Mouse (Mus musculus) C2C12 (cell line): ENCODE data around the gene Cela2a. TPM values are rescaled to one million over a fixed set of nuclear protein-coding genes. Genes with fewer than 3 reads are reported as not detected.

Source experiments
- H3K27me3 ChIP-seq: one replicate; pipeline ENCODE4 v1.6.1; 2011; ENCODE audit not compliant: control insufficient read depth, insufficient read depth, insufficient read length
- H3K36me3 ChIP-seq: one replicate; pipeline ENCODE4 v1.6.1; 2011; ENCODE audit not compliant: control insufficient read depth, insufficient read depth
- H3K4me3 ChIP-seq: one replicate; pipeline ENCODE4 v1.5.1; 2011; ENCODE audit warnings: mild to moderate bottlenecking, control low read depth; ENCODE audit not compliant: poor library complexity, insufficient read depth, severe bottlenecking
- H3K79me2 ChIP-seq: one replicate; pipeline ENCODE4 v1.6.1; 2011; ENCODE audit not compliant: control insufficient read depth, insufficient read depth
- H3K79me3 ChIP-seq: one replicate; pipeline ENCODE4 v1.6.1; 2011; ENCODE audit warnings: low read depth, control low read depth
- H3ac ChIP-seq: one replicate; pipeline ENCODE3; 2011; ENCODE audit warnings: low read depth; ENCODE audit not compliant: control insufficient read depth, insufficient read length
- CEBPB ChIP-seq: IDR thresholded peaks from one replicate; pipeline ENCODE4 v1.6.1; 2011; ENCODE audit warnings: low read depth, mild to moderate bottlenecking, control low read depth, moderate library complexity
- CTCF ChIP-seq: IDR thresholded peaks from one replicate; pipeline ENCODE4 v1.5.1; 2011; ENCODE audit not compliant: control insufficient read depth, insufficient read depth, insufficient read length
- FOSL1 ChIP-seq: IDR thresholded peaks from one replicate; pipeline ENCODE4 v1.8.0; 2011; ENCODE audit warnings: mild to moderate bottlenecking, low read length; ENCODE audit not compliant: poor library complexity, insufficient read depth, severe bottlenecking
- MAX ChIP-seq: IDR thresholded peaks from one replicate; pipeline ENCODE4 v1.6.1; 2011; ENCODE audit warnings: mild to moderate bottlenecking, control low read depth
- MYOD1 ChIP-seq: IDR thresholded peaks from one replicate; pipeline ENCODE4 v1.6.1; 2011; ENCODE audit warnings: low read depth; ENCODE audit not compliant: control insufficient read depth, insufficient read length
- MYOG ChIP-seq: IDR thresholded peaks from one replicate; pipeline ENCODE4 v1.6.1; 2011; ENCODE audit not compliant: control insufficient read depth, insufficient read length; ENCODE audit errors: extremely low read depth
- USF1 ChIP-seq: IDR thresholded peaks from one replicate; pipeline ENCODE4 v1.6.1; 2011; ENCODE audit warnings: low read depth, mild to moderate bottlenecking, control low read depth, moderate library complexity
- polyA plus RNA-seq: library from polyadenylated mRNA; unstranded; fragments of >200 nt; fragmentation: generic; extraction: Trizol; gene quantifications from one replicate; pipeline ENCODE4 v1.2.1, GENCODE M21; 2012; ENCODE audit warnings: missing spikeins

The Cela2a gene
- polyA plus RNA-seq, 1 experiment = not detected

DNA sequence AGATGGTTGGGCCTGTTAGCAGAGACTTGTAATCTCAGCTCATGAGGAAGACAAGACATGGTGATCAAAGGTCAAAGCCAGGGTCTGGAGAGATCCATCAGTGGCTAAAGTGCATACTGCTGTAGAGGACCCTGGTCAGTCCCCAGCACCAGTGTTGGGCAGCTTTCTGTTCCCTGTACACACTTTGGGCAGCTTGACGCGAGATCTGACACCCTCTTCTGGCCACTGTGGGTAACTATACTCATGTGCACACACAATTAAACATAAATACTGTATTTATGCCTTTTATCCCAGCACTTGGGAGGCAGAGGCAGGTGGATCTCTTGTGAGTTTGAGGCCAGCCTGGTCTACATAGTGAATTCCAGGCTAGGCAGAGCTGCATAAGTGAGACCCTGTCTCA lies 15.0 kb downstream of the Cela2a start:
- H3K79me2 ChIP-seq = no peaks in the 10 kb centered on the region
- no peak overlapping the region for H3K4me3 ChIP-seq
- H3K79me3 ChIP-seq = no peaks in the 10 kb centered on the region
- peaks cover 9% of the 10 kb centered on the region for H3K36me3 ChIP-seq
- TF ChIP-seq MYOD1 (no peak), CTCF (no peak), MYOG (no peak), CEBPB (no peak), USF1 (no peak), FOSL1 (no peak), MAX (no peak)
- no peaks in the 10 kb centered on the region for H3K27me3 ChIP-seq
- H3ac ChIP-seq = no peak overlapping the region

- Histone ChIP-seq H3K4me3 (no peak overlapping the region), H3K79me3 (no peaks in the 10 kb centered on the region), H3K79me2 (no peaks in the 10 kb centered on the region), H3ac (no peak overlapping the region), H3K36me3 (peaks cover 13% of the 10 kb centered on the region), H3K27me3 (no peaks in the 10 kb centered on the region)
- TF ChIP-seq FOSL1 (no peak), MYOD1 (no peak), MAX (no peak), CTCF (no peak), CEBPB (no peak), USF1 (no peak), MYOG (no peak)
Observed at GRCm38 (mm10) chr4:141809850-141810464, 16.0 kb downstream of the Cela2a start.

DNA sequence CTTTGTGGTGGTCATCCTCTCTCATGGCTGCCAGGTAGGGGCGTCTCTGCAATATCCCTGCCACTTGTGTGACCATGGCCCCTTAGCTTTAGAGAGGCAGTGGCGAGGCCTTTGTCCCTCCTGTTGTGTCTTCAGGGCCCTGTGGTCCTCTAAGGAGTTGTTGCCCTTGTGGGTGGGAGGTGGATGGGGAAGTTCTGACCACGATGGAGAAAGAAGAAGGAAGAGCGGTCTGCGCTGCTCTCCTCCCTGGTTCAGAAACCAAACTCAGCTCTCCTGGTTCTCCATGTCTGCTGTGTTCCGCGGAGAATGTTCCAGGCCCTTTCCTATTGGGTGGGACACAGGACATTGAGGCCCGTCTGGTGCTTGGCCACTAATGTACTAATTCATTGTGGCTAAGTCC lies 20.1 kb downstream of the Cela2a start:
- no peaks in the 10 kb centered on the region for H3K79me2 ChIP-seq
- H3K4me3 ChIP-seq = no peak overlapping the region
- H3K36me3 ChIP-seq = peaks cover 19% of the 10 kb centered on the region
- H3ac ChIP-seq = no peak overlapping the region
- H3K79me3 ChIP-seq = no peaks in the 10 kb centered on the region
- H3K27me3 ChIP-seq = no peaks in the 10 kb centered on the region
- no peak for TF ChIP-seq FOSL1
- TF ChIP-seq MYOG = no peak
- no peak for TF ChIP-seq MAX
- TF ChIP-seq MYOD1 = no peak
- TF ChIP-seq CTCF = no peak
- TF ChIP-seq CEBPB = no peak
- TF ChIP-seq USF1 = no peak

DNA sequence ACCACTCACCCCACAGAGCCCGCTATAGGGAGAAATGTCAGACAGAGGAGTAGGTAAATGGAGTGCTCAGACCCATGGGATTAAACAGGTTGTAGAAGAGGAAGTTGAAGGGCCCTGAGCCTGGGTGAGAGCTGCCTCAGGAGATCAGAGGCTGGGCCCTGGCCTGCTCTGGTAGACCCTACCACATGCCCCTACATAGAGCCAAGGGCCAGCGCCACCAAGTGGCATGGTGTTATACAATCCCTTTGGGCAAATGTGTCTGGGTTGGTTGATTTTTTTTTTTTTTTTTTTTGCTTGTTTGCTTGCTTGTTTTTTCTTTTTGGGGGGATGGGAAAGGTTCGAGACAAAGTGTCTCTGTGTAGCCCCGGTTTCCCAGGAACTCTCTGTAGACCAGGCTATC lies 21.9 kb downstream of the Cela2a start:
- TF ChIP-seq MYOG = no peak
- no peak for TF ChIP-seq CTCF
- no peak for TF ChIP-seq MYOD1
- TF ChIP-seq MAX = no peak
- no peak for TF ChIP-seq CEBPB
- no peak for TF ChIP-seq FOSL1
- no peak for TF ChIP-seq USF1
- no peaks in the 10 kb centered on the region for H3K27me3 ChIP-seq

DNA sequence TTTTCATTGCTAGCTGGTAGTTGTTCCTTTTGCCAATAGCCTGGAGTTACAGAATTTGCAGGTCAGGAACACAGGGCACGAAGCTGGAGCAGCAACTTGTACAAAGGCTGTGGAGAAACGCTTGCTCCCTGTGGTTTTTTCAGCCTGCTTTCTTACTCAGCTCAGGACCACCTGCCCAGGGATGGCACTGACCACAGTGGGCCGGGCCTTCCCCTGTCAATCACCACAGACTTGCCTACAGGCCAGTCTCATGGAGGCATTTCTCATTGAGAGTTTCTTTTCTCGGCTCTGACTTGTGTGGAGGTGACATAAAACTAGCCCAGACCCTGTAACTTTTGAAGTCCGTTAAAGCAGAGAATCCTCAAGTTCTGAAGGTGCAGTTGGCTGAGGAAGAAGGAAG lies 28.4 kb downstream of the Cela2a start:
- Histone ChIP-seq H3K79me3 (peaks cover 2% of the 10 kb centered on the region), H3K27me3 (no peaks in the 10 kb centered on the region)
- TF ChIP-seq MYOG (no peak), MYOD1 (no peak), MAX (no peak), FOSL1 (no peak), CEBPB (no peak), USF1 (no peak), CTCF (no peak)

More for the DNA sequence above, 21.9 kb downstream of the Cela2a start:
- H3K79me3 ChIP-seq = no peaks in the 10 kb centered on the region
- H3K79me2 ChIP-seq = no peaks in the 10 kb centered on the region
- peaks cover 19% of the 10 kb centered on the region for H3K36me3 ChIP-seq
- no peak overlapping the region for H3K4me3 ChIP-seq
- H3ac ChIP-seq = no peak overlapping the region

More for the DNA sequence above, 28.4 kb downstream of the Cela2a start:
- H3K79me2 ChIP-seq = peaks cover 11% of the 10 kb centered on the region
- no peak overlapping the region for H3K4me3 ChIP-seq
- H3K36me3 ChIP-seq = peaks cover 4% of the 10 kb centered on the region
- H3ac ChIP-seq = no peak overlapping the region
